Mouse (Mus musculus): ENCODE data around the gene Gm16253. TPM values are rescaled to one million over a fixed set of nuclear protein-coding genes. Genes with fewer than 3 reads are reported as not detected.

The Gm16253 gene
- polyA plus RNA-seq, 1 experiment: not detected

- no peak overlapping the region for H3K4me3 ChIP-seq (ENCODE audit: insufficient read depth, low read depth, low read length)
- peaks cover 3% of the 10 kb centered on the region for H3K4me1 ChIP-seq (ENCODE audit: control insufficient read depth, insufficient read depth, low read length)
- H3K27ac ChIP-seq (ENCODE audit: insufficient read depth, low read depth, low read length): peak overlapping the region; percentile 3; the same call in 1 of the 2 replicates
- TF ChIP-seq CTCF (IDR thresholded peaks at IDR 0.05; ENCODE audit: insufficient read depth, low read depth, low read length): no peak
- no peak for TF ChIP-seq POLR2A (IDR thresholded peaks at IDR 0.05; ENCODE audit: insufficient read depth, low read depth, low read length)
- 54% methylated on average over 12 of the region's 12 CpGs for WGBS
These were observed 21.7 kb upstream of the Gm16253 start for GRCm38 (mm10) chr3:96555041-96555596.

- H3K27ac ChIP-seq (ENCODE audit: insufficient read depth, low read depth, low read length): no peak overlapping the region
- H3K4me3 ChIP-seq (ENCODE audit: insufficient read depth, low read depth, low read length): no peak overlapping the region
- no peak for TF ChIP-seq CTCF (IDR thresholded peaks at IDR 0.05; ENCODE audit: insufficient read depth, low read depth, low read length)
- TF ChIP-seq POLR2A (IDR thresholded peaks at IDR 0.05; ENCODE audit: insufficient read depth, low read depth, low read length): no peak
- 85% methylated on average over 15 of the region's 15 CpGs for WGBS
- peaks cover 3% of the 10 kb centered on the region for H3K4me1 ChIP-seq (ENCODE audit: control insufficient read depth, insufficient read depth, low read length)
These were observed 20.7 kb upstream of the Gm16253 start for GRCm38 (mm10) chr3:96555999-96556614.

GRCm38 (mm10) chr3:96556651-96557635, 19.8 kb upstream of the Gm16253 start:
- Histone ChIP-seq H3K4me3 (ENCODE audit: insufficient read depth, low read depth, low read length) (peak overlapping the region; percentile 47), H3K4me1 (ENCODE audit: control insufficient read depth, insufficient read depth, low read length) (peaks cover 3% of the 10 kb centered on the region), H3K27ac (ENCODE audit: insufficient read depth, low read depth, low read length) (peak overlapping the region; percentile 42)
- no peak for TF ChIP-seq CTCF (IDR thresholded peaks at IDR 0.05; ENCODE audit: insufficient read depth, low read depth, low read length)
- no peak for TF ChIP-seq POLR2A (IDR thresholded peaks at IDR 0.05; ENCODE audit: insufficient read depth, low read depth, low read length)
- WGBS: 9% methylated on average over 22 of the region's 22 CpGs

DNA sequence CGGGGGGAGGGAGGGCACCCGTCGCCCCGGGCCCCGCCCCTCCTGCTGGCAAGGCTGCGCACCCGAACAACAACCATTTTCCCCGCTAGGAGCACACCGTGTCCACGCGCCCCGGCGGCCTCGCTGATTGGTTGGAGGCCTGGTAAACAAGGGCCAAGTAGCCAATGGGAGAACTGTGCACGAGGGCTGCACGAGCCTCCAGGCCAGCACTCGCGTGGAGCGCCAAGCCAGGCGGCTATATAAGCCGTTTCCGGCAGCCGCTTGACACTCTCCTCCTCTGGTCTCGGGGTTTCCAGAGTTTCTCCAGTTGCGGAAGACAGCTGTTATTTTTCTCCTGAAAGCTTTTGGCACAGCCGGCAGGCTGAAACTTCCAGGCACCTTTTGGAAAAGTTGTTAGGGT, 19.1 kb upstream of the Gm16253 start, which contains the start of gene Txnip:
Gene Txnip (plus strand): TSS at position 264 of the 400 bp plus-strand sequence.
- TF ChIP-seq POLR2A (IDR thresholded peaks at IDR 0.05; ENCODE audit: insufficient read depth, low read depth, low read length): peak; percentile 50; the same call in 1 of the 2 replicates
- peak; percentile 25; the same call in 1 of the 2 replicates for TF ChIP-seq CTCF (IDR thresholded peaks at IDR 0.05; ENCODE audit: insufficient read depth, low read depth, low read length)
- H3K4me3 ChIP-seq (ENCODE audit: insufficient read depth, low read depth, low read length): peak within 1 kb of the TSS; percentile 47
- WGBS: under 1% methylated on average over 26 of the region's 26 CpGs
- peak within 1 kb of the TSS; percentile 46 for H3K27ac ChIP-seq (ENCODE audit: insufficient read depth, low read depth, low read length)
- peaks cover 3% of the 10 kb centered on the region for H3K4me1 ChIP-seq (ENCODE audit: control insufficient read depth, insufficient read depth, low read length)

GRCm38 (mm10) chr3:96558159-96558558, 18.6 kb upstream of the Gm16253 start:
- Histone ChIP-seq H3K4me3 (ENCODE audit: insufficient read depth, low read depth, low read length) (peak overlapping the region; percentile 47), H3K4me1 (ENCODE audit: control insufficient read depth, insufficient read depth, low read length) (peaks cover 3% of the 10 kb centered on the region), H3K27ac (ENCODE audit: insufficient read depth, low read depth, low read length) (peak overlapping the region; percentile 46; the same call in 1 of the 2 replicates)
- WGBS: 2% methylated on average over 17 of the region's 17 CpGs
- TF ChIP-seq CTCF (IDR thresholded peaks at IDR 0.05; ENCODE audit: insufficient read depth, low read depth, low read length) (no peak), POLR2A (IDR thresholded peaks at IDR 0.05; ENCODE audit: insufficient read depth, low read depth, low read length) (no peak)

DNA sequence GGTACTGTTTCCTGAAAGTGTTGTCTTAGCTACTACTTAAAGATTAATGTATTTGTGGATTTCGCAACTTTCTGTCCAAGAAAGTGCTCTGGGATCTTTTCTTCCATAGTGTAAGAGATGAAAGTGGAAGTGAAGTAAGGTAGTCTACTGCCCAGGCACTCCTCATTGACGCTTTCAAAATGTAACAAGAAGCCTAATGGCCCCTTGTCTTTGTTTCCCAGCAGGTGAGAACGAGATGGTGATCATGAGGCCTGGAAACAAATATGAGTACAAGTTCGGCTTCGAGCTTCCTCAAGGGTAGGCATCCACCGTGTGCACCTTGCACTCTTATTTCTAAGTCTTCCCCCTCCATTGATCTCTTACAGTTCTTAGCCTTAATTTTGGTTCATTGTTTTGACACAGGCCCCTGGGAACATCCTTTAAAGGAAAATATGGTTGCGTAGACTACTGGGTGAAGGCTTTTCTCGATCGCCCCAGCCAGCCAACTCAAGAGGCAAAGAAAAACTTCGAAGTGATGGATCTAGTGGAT, 18.1 kb upstream of the Gm16253 start:
- peaks cover 3% of the 10 kb centered on the region for H3K4me1 ChIP-seq (ENCODE audit: control insufficient read depth, insufficient read depth, low read length)

DNA sequence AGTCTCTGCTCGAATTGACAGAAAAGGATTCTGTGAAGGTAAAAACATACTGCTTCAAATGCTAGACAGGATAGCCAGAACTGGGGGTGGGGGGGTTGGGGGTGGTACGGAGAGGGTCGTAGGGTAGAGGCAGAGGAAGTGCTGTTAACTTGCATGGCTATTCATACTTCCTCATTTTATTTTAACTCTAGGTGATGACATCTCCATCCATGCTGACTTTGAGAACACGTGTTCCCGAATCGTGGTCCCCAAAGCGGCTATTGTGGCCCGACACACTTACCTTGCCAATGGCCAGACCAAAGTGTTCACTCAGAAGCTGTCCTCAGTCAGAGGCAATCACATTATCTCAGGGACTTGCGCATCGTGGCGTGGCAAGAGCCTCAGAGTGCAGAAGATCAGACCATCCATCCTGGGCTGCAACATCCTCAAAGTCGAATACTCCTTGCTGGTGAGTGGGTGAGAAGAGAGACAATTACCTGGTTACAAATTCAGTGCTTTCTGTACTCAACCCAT, 17.3 kb upstream of the Gm16253 start:
- Histone ChIP-seq H3K4me3 (ENCODE audit: insufficient read depth, low read depth, low read length) (peak overlapping the region; percentile 26), H3K27ac (ENCODE audit: insufficient read depth, low read depth, low read length) (no peak overlapping the region), H3K4me1 (ENCODE audit: control insufficient read depth, insufficient read depth, low read length) (peaks cover 3% of the 10 kb centered on the region)
- no peak for TF ChIP-seq POLR2A (IDR thresholded peaks at IDR 0.05; ENCODE audit: insufficient read depth, low read depth, low read length)
- TF ChIP-seq CTCF (IDR thresholded peaks at IDR 0.05; ENCODE audit: insufficient read depth, low read depth, low read length): no peak
- WGBS: 70% methylated on average over 12 of the region's 12 CpGs

More for the DNA sequence above, 18.1 kb upstream of the Gm16253 start:
- WGBS: 42% methylated on average over 10 of the region's 10 CpGs
- no peak overlapping the region for H3K4me3 ChIP-seq (ENCODE audit: insufficient read depth, low read depth, low read length)
- H3K27ac ChIP-seq (ENCODE audit: insufficient read depth, low read depth, low read length): no peak overlapping the region
- TF ChIP-seq POLR2A (IDR thresholded peaks at IDR 0.05; ENCODE audit: insufficient read depth, low read depth, low read length) (no peak), CTCF (IDR thresholded peaks at IDR 0.05; ENCODE audit: insufficient read depth, low read depth, low read length) (no peak)
